Mouse (Mus musculus) kidney, adult 2 months (tissue): ENCODE data around the gene Hic1.

Experiments used
- CTCF ChIP-seq: fragments of 200-500 bp; conservative IDR thresholded peaks from 2 replicates; pipeline ENCODE4 v1.5.1; 2011; ENCODE audit warnings: low read depth, mild to moderate bottlenecking, control low read depth, low read length, moderate library complexity, mixed read lengths; ENCODE audit not compliant: insufficient read depth, insufficient read length
- POLR2A ChIP-seq: fragments of 200-500 bp; IDR thresholded peaks from one replicate; pipeline ENCODE4 v1.6.1; 2011; ENCODE audit warnings: low read depth, low read length, control low read depth

GRCm38 (mm10) chr11:75170136-75170751 lies 925 bp upstream of the Hic1 start:
- TF ChIP-seq POLR2A = no peak
- peak; percentile 75 for TF ChIP-seq CTCF
